Mouse (Mus musculus) liver, embryonic 14.5 days (tissue): ENCODE data around the gene Plekhm1.

Source experiments
- CTCF ChIP-seq: IDR thresholded peaks from 2 replicates; pipeline ENCODE4 v1.5.1; 2016; ENCODE audit warnings: antibody characterized with exemption, low read depth, control low read depth
- EP300 ChIP-seq: IDR thresholded peaks from 2 replicates; pipeline ENCODE4 v1.6.1; 2016; ENCODE audit warnings: antibody characterized with exemption, low read depth

- no peak for TF ChIP-seq CTCF
- TF ChIP-seq EP300: no peak
Measured at GRCm38 (mm10) chr11:103346657-103347056, 65.8 kb downstream of the Plekhm1 start.
